Mouse (Mus musculus) neural tube, embryonic 14.5 days (tissue): ENCODE measurements at regions not wholly inside any gene's neighbourhood (a gene's known extent, or its start where the extent isn't known, plus 50 kb on each side); places are given as distances from the start of the nearest gene placed in this dataset.

Experiments
- ATAC-seq: fragments of 200-750 bp; cut with Nextera tagmentation; 2 replicates; pipeline ENCODE4 v1.8.0; 2017; ENCODE audit warnings: low read depth, mild to moderate bottlenecking, moderate TSS enrichment, moderate library complexity
- H3K27ac ChIP-seq: fragments of 300-500 bp; sonication (generic); 2 replicates; pipeline ENCODE4 v1.5.1; 2014; ENCODE audit warnings: low read depth, mild to moderate bottlenecking, control low read depth, low read length, moderate library complexity, mixed read lengths
- H3K27me3 ChIP-seq: fragments of 300-500 bp; sonication (generic); 2 replicates; pipeline ENCODE4 v1.6.1; 2014; ENCODE audit warnings: low read length; ENCODE audit not compliant: control insufficient read depth, insufficient read depth
- H3K36me3 ChIP-seq: fragments of 300-500 bp; sonication (generic); 2 replicates; pipeline ENCODE4 v1.6.1; 2014; ENCODE audit warnings: low read length, mixed read lengths; ENCODE audit not compliant: control insufficient read depth, insufficient read depth
- H3K4me1 ChIP-seq: fragments of 300-500 bp; sonication (generic); 2 replicates; pipeline ENCODE4 v1.6.1; 2014; ENCODE audit warnings: low read length; ENCODE audit not compliant: control insufficient read depth, insufficient read depth
- H3K4me2 ChIP-seq: fragments of 300-500 bp; sonication (generic); 2 replicates; pipeline ENCODE4 v1.6.1; 2014; ENCODE audit warnings: mild to moderate bottlenecking, low read depth, low read length, control low read depth
- H3K4me3 ChIP-seq: fragments of 300-500 bp; sonication (generic); 2 replicates; pipeline ENCODE4 v1.5.1; 2014; ENCODE audit warnings: low read depth, low read length, control low read depth, mixed read lengths
- H3K9ac ChIP-seq: fragments of 300-500 bp; sonication (generic); replicated peaks from 2 replicates; pipeline ENCODE4 v1.6.1; 2014; ENCODE audit warnings: low read depth, mild to moderate bottlenecking, control low read depth, low read length, mixed read lengths
- H3K9me3 ChIP-seq: fragments of 300-500 bp; sonication (generic); 2 replicates; pipeline ENCODE4 v1.6.1; 2016; ENCODE audit warnings: low read length; ENCODE audit not compliant: control insufficient read depth
- WGBS: fragments of 180-500 bp; shearing (Covaris S2); extraction: QIAGEN DNeasy Blood & Tissue Kit; methylation state at CpG from one replicate; pipeline ENCODE4 v1.1.7; 2014; 5-methylcytosine and 5-hydroxymethylcytosine counted together

DNA sequence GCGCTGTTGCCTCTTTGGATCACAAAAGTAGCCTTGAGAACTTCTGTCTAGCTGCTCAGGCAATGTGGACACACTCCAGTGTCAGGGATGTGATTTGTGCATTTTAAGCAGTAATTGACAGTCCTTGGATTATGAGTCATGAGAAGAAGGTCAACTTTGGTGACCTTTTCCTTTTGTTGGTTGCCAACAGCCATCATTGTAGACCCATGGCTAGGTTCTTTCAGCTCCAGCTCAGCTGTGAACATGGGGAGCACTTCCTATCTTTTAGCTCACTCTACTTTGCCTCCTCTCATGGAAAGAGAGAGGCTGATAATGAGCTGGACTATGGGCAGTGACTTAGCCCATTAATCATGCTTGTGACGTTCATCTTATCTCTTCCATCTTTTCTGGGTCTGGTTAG, 602.8 kb downstream of the Ets1 start:
- Histone ChIP-seq H3K9ac (no peak overlapping the region), H3K4me1 (no peaks in the 10 kb centered on the region), H3K4me3 (no peak overlapping the region), H3K4me2 (no peak overlapping the region), H3K9me3 (no peaks in the 10 kb centered on the region), H3K27ac (no peak overlapping the region), H3K27me3 (no peaks in the 10 kb centered on the region), H3K36me3 (no peaks in the 10 kb centered on the region)
- 79% methylated on average over 2 of the region's 2 CpGs for WGBS
- ATAC-seq = no peak

DNA sequence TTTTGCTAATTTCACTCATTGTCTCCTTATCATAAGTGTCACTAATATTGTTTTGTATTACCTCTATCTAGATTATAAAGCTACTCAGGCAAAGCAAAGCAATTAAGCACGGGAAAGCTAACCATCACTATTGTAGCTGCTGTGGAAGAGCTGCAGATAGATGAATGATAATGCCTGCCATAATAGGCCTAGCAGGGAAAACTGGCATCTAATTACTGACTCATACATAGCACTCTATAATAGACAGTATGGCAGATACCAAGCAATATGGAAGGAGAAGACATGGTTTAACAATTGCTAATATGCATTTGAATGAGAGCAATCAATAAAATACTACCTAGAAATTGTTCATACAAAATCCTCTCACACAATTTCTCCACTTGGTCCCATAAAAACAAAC, 604.5 kb downstream of the Ets1 start:
- ATAC-seq = peak; percentile 66; the same call in 1 of the 2 replicates
- WGBS = 32% methylated on average over 1 of the region's 1 CpGs
- Histone ChIP-seq H3K9ac (no peak overlapping the region), H3K9me3 (no peaks in the 10 kb centered on the region), H3K27ac (no peak overlapping the region), H3K36me3 (no peaks in the 10 kb centered on the region), H3K4me2 (no peak overlapping the region), H3K27me3 (no peaks in the 10 kb centered on the region), H3K4me1 (no peaks in the 10 kb centered on the region), H3K4me3 (no peak overlapping the region)

DNA sequence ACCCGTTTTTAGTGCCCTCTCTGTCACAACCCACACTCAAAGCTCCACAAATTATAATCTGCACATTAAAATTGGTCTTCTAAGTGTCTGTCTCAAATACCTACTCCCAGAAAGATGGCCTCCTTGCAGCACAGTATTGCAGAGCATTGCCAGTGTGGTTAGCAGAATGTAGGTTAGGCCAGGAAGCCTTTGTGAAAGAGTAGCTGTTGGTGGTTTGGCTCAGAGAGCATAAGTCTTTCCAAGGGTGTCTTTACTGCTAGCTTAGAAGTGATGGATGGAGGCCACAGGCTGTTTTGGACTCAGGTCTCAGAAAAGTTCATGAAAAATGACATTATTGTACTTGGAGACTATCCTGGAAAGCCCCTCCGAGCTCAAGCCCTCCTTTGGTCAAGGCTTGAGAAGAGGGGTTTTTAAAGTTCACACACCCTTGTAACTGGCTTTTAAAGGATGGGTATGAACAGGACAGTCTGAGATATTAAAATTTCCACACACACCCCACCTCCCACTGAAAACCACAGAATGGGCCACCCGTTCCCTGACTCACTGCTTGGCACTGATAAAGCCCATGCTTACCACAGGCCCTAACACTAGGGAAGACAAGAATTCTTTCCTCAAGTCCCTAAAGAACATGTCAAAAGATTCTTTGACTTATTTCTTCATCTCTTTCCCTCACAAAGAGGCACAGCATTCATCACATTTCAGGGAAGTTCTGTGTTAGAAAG, 605.1 kb downstream of the Ets1 start:
- Histone ChIP-seq H3K27me3 (no peaks in the 10 kb centered on the region), H3K9me3 (no peaks in the 10 kb centered on the region), H3K27ac (no peak overlapping the region), H3K9ac (no peak overlapping the region), H3K4me1 (no peaks in the 10 kb centered on the region), H3K4me2 (no peak overlapping the region), H3K36me3 (no peaks in the 10 kb centered on the region), H3K4me3 (no peak overlapping the region)
- no peak for ATAC-seq
- WGBS = 79% methylated on average over 3 of the region's 3 CpGs

GRCm38 (mm10) chr9:33246932-33247331, 610.9 kb downstream of the Ets1 start:
- Histone ChIP-seq H3K4me2 (no peak overlapping the region), H3K4me3 (no peak overlapping the region), H3K9ac (no peak overlapping the region), H3K4me1 (no peaks in the 10 kb centered on the region), H3K27me3 (no peaks in the 10 kb centered on the region), H3K27ac (no peak overlapping the region), H3K36me3 (no peaks in the 10 kb centered on the region), H3K9me3 (no peaks in the 10 kb centered on the region)
- ATAC-seq = no peak
- WGBS = 32% methylated on average over 2 of the region's 2 CpGs

GRCm38 (mm10) chr9:33258241-33258640, 622.2 kb downstream of the Ets1 start:
- H3K4me1 ChIP-seq = no peaks in the 10 kb centered on the region
- H3K36me3 ChIP-seq = no peaks in the 10 kb centered on the region
- no peak overlapping the region for H3K9ac ChIP-seq
- H3K4me2 ChIP-seq = no peak overlapping the region
- no peaks in the 10 kb centered on the region for H3K9me3 ChIP-seq
- 64% methylated on average over 6 of the region's 6 CpGs for WGBS
- no peak overlapping the region for H3K4me3 ChIP-seq
- H3K27me3 ChIP-seq = no peaks in the 10 kb centered on the region
- H3K27ac ChIP-seq = no peak overlapping the region
- no peak for ATAC-seq

- no peaks in the 10 kb centered on the region for H3K27me3 ChIP-seq
- H3K4me1 ChIP-seq = no peaks in the 10 kb centered on the region
- no peak overlapping the region for H3K4me2 ChIP-seq
- H3K27ac ChIP-seq = no peak overlapping the region
- H3K9ac ChIP-seq = no peak overlapping the region
- H3K36me3 ChIP-seq = no peaks in the 10 kb centered on the region
- H3K4me3 ChIP-seq = no peak overlapping the region
- 41% methylated on average over 4 of the region's 4 CpGs for WGBS
- no peaks in the 10 kb centered on the region for H3K9me3 ChIP-seq
- peak; percentile 84; the same call in 1 of the 2 replicates for ATAC-seq
Measured at GRCm38 (mm10) chr9:33260171-33260570, 624.1 kb downstream of the Ets1 start.

- Histone ChIP-seq H3K4me1 (no peaks in the 10 kb centered on the region), H3K4me2 (no peak overlapping the region), H3K27me3 (no peaks in the 10 kb centered on the region), H3K27ac (no peak overlapping the region), H3K4me3 (no peak overlapping the region), H3K9me3 (no peaks in the 10 kb centered on the region), H3K36me3 (no peaks in the 10 kb centered on the region), H3K9ac (no peak overlapping the region)
- 82% methylated on average over 5 of the region's 5 CpGs for WGBS
- no peak for ATAC-seq
Measured at GRCm38 (mm10) chr9:33289381-33289780, 653.4 kb downstream of the Ets1 start.

DNA sequence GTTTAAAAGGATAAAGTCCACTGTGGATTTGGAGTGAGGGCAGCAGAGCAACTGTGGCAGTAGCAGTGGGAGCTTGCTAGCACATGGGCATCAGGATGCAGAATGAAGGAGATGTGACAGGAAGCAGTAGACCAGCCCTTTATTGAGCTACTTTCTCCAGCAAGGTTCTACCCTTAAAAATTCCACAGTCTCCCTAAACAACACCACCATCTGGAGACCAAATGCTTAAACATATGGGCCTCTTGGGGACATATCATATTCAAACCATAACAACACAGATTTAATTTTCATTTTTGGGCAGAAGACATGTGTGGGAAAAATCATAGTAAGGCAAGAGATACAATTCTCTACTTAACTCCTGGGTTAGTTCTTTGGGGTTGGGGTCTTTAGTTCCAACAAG, 656.1 kb downstream of the Ets1 start:
- Histone ChIP-seq H3K4me1 (no peaks in the 10 kb centered on the region), H3K9ac (no peak overlapping the region), H3K36me3 (no peaks in the 10 kb centered on the region), H3K27me3 (no peaks in the 10 kb centered on the region), H3K27ac (no peak overlapping the region), H3K4me3 (no peak overlapping the region), H3K9me3 (no peaks in the 10 kb centered on the region), H3K4me2 (no peak overlapping the region)
- no peak for ATAC-seq

GRCm38 (mm10) chr9:33295925-33296324, 659.9 kb downstream of the Ets1 start:
- ATAC-seq = no peak

More at GRCm38 (mm10) chr9:33295925-33296324, 659.9 kb downstream of the Ets1 start:
- H3K4me3 ChIP-seq = no peak overlapping the region
- H3K27ac ChIP-seq = no peak overlapping the region
- H3K9me3 ChIP-seq = no peaks in the 10 kb centered on the region
- no peak overlapping the region for H3K4me2 ChIP-seq
- 24% methylated on average over 2 of the region's 2 CpGs for WGBS
- no peaks in the 10 kb centered on the region for H3K27me3 ChIP-seq
- H3K9ac ChIP-seq = no peak overlapping the region
- no peaks in the 10 kb centered on the region for H3K36me3 ChIP-seq
- H3K4me1 ChIP-seq = no peaks in the 10 kb centered on the region
